Mouse (Mus musculus) heart, postnatal 14 days (tissue): ENCODE data around the gene Cdc73. TPM values are rescaled to one million over a fixed set of nuclear protein-coding genes. Genes with fewer than 3 reads are reported as not detected.

ENCODE experiments used
- DNase-seq, 2 experiments: peaks; one replicate each; pipeline ENCODE4 v3.0.0; 2021 to 2022
- intact Hi-C: fragments of 180-260 bp; cut with DNase I; formaldehyde crosslinking; loops from one replicate; pipeline ENCODE4 v1.15.1; 2025
- total RNA-seq, 2 experiments: library from RNA; stranded (reverse); gene quantifications; 2 replicates each; pipeline ENCODE4 v1.2.3; 2021

Gene Cdc73
- total RNA-seq, 2 experiments from 2014 or later: 50.5 to 55.3 TPM

DNA sequence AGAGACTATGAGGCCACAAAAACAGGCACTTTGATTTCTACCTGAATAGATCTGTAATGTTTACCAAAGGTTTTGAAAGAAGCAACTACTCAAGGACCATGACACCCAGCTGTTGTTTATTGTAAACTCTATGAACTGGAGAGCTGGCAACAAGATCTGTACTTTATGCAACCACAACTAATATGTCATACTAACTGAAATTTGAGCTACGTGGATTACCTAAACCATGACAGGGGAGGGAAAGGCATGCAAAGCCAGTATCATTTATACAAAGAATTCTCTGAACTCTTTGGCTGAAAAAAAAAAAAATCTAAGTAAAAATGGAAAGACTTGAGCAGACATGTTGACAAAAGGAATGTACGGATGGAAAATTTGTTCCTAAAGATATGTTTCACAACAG lies 105.8 kb downstream of the Cdc73 start:
- intact Hi-C loops: no loop called here
- DNase-seq: no peak

DNA sequence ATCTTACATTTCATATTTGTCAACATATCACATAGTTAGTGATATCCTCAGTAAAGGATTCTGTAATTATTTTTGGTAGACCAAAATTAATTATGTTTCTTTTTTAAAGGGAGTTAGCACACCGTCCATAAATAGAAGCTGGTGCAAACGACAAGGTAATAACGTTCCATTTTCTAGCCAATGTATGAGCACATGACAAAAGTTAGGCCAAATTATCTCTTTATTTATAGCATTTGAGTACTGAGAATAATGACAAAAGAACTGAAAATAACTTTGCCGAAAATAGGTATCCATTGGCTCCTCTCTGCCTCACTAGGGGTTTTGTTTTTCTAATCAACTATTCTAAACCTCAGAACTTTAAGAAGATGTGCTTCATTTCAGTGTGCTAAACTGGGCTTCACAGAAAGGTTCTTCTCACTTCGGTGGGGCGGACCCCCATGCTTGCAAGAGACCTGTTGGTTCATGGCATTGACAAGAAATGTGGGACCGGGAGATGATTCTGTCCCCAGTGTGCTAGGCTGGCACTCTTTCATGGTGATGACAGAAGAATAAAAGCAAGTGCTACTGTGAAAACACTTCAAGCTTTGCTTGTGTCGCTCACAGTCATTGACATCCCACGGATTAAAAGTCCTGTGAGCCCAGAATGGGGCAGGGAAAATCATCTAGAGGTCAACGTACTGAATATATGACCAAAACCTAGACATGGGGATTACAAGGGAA lies 125.7 kb downstream of the Cdc73 start:
- intact Hi-C loops: no loop called here
- peak; percentile 15 to 33 for DNase-seq

DNA sequence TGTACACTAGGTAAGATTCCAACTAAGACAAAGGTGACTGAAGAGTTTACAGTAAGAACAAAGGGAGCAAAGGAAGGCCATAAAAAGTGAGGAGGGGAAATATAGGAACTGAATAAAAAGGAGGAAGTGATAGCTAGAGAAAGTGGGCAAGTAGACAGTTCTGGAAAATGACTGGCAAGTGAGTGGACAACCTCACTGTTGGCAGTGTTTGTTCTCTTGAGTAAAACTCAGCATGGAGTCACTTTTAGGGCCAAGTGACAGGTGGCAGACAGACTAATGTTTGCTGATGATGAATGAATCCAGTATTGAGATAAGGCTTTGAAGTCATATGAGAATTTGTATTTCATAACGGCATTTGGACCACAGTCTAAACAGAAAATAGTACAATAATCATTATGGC lies 144.5 kb downstream of the Cdc73 start:
- intact Hi-C loops: no loop called here
- no peak for DNase-seq

DNA sequence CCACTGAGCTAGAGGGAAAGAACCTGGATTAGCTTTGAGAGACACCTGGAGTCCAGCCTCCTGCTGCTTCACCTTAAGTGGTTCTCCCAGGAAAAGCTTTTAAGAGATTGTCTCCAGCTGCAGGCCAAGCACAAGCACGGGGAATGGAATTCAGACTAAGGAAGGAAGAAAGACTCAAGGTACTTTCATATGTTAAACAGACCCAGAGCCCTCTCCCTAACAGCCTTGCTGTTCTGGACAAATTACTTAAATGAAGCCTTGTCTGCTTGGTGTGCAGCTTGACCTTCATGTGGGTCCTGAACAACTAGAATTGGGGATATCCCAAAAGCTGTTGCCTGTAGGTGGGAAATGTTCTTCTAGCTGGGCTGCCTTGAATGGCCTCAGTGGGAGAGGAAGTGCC lies 147.2 kb downstream of the Cdc73 start:
- intact Hi-C loops: no loop called here
- no peak for DNase-seq

DNA sequence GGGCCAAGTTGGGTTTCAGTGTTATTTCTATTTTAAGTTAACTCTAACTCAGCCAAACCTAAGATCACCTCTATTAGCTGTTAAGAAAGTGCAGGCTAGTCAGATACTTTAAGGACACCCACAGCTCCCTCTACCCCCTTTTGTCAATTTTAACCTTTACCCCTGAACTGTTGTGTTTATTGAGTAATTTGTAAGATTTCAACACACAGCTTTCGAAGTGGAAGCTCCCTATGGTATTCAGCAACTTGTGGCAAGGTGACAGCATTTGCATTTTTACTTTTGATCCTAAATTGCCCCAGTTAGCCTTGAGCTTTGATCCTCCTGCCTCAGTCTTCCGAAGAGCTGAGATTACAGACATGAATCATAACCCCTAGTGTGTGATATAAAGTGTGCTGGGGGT lies 148.1 kb downstream of the Cdc73 start:
- no peak for DNase-seq
- intact Hi-C loops: no loop called here

Other genes with a start within 250 kb of the Cdc73 start
- under 1 TPM; 0.46 to 0.69 TPM for gene B3galt2, start 62.2 kb downstream of the Cdc73 start, total RNA-seq
- gene Glrx2, start 13.4 kb upstream of the Cdc73 start, total RNA-seq: 10 to 100 TPM; 79.0 to 81.9 TPM
- gene Trove2, start 74.2 kb upstream of the Cdc73 start, total RNA-seq: 1 to 10 TPM; 9.6 to 9.7 TPM
- gene Uchl5, start 74.4 kb upstream of the Cdc73 start, total RNA-seq: 10 to 100 TPM; 16.2 to 19.3 TPM